Mouse (Mus musculus) thymus, postnatal 25 days (tissue): ENCODE measurements at regions not wholly inside any gene's neighbourhood (a gene's known extent, or its start where the extent isn't known, plus 50 kb on each side); places are given as distances from the start of the nearest gene placed in this dataset.

Source experiments
- DNase-seq: peaks from one replicate; pipeline ENCODE4 v3.0.0; 2022

DNA sequence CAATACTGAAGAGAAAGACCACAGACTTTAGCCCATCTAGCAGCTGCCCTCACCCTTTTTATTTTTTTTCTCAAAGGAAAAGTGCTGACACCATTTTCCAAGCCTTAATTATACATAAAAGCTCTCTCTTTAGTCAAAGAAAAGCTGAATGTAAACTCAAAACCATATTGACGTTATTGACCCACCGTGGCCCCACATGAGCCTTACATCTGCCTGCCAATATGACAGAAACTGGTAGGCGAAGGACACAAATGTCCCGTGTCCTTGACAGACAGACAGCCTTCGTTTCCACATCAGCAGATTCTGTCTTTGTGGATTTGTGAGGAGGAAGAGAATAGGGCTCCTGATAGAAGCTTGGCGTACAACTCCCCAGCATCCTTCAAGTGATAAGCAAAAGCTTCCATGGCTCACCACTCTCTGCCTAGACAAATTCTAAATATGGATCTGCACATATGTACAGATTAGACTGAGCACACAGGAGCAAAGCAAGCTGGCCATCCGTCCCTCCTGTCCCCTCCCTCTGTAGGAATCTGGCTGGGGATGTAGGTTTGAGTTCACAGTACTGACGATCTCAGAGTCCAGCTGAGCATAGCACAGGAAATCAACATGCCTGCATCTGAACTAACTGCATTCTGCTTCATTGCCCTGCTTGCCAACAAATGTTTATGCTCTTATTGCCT is 90.6 kb upstream of the Pabpc6 start:
- DNase-seq = no peak

DNA sequence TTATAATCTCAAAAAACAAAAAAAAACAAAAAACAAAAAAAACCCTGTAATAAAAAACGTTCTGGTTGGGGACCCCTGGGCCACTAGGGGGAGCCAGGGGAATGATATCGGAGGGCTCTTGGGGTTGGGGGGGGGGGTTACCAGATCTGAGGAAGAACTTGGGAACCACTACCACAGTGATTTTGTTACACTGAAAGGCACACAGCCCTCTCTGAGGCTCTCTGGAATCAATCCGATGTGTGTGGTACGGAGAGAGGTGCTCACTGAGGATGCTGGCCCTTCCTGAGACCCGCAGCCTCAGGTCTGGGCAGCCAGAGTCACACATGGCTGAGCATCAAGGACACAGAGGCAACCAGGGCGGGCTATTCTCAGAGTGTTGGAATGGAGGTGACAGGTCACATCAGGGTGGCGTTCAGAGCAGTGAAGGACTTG is 89.9 kb upstream of the Pabpc6 start:
- no peak for DNase-seq

DNA sequence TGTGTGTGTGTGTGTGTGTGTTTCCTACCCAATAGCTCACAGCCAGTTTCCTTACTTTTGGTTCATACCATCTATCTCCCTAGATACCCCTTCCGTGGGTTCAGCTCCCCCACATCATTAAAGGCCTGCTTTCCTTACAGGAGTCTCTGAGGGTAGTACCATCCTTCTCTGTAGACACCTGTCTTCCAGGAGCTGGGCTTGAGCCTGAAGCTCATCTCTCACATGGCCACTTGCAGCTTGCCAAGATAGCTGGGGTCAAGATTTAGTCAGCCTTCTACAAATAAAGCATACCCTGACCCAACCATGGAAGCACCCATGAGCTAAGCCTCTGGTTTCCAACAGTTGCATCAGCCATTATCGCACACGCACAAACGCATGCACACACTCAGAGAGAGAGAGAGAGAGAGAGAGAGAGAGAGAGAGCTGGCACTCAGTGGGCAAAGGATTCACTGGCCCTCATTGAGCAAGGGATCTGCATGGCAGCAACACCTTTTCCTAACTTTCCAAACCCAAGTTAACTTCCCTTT is 88.3 kb upstream of the Pabpc6 start:
- no peak for DNase-seq

DNA sequence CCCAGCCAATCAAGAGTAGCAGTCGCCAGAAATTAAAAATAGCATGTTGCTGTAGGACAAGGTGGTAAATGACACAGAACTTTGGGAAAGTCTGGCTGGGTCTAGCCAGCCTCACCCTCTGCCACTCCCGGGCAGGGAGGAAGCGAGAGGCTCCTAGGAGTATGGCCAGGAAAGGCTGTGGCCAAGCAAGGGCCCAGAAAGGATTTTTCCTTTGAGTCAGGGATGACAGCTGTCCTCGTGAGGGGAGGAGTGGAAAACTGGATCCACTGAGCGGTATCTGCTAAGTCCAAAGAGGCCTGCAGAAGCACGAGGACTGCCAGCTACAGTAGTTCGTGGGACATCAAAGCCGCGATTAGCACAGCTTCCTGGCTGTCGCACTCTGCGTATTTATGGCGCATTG is 87.2 kb upstream of the Pabpc6 start:
- DNase-seq = no peak

DNA sequence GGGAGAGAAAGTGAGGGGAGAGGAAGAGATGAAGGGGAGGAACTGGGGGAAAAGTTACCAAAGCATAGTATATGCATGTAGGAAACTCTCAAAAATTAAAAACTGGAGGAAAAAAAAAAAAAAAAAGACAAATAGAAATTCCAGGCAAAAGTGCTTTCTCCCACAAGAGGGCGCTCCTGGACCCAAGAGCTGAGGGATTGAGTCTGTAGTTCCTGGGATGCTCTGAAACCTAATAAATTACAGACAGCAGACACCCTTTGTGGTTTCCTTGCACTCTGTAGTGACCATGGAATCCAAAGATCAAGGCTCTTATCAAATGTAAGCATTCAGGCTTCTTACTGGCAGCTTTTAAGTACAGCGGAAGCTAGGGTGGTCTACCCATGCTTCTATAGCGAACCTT is 86.7 kb upstream of the Pabpc6 start:
- no peak for DNase-seq

DNA sequence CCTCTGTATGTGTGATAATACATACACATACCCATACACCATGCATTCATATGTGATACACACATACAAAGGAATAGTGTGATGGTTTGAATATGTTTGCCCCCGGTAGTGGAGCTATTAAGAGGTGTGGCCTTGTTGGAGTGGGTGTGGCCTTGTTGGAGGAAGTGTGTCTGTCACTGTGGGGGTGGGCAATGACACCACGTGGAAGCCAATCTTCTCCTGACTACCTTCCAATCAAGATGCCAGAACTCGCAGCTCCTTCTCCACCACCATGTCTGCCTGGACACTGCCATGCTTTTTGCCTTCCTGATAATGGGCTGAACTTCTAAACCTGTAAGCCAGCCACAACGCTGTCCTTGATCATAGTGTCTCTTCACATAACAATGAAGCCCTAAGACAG is 86.1 kb upstream of the Pabpc6 start:
- no peak for DNase-seq

DNA sequence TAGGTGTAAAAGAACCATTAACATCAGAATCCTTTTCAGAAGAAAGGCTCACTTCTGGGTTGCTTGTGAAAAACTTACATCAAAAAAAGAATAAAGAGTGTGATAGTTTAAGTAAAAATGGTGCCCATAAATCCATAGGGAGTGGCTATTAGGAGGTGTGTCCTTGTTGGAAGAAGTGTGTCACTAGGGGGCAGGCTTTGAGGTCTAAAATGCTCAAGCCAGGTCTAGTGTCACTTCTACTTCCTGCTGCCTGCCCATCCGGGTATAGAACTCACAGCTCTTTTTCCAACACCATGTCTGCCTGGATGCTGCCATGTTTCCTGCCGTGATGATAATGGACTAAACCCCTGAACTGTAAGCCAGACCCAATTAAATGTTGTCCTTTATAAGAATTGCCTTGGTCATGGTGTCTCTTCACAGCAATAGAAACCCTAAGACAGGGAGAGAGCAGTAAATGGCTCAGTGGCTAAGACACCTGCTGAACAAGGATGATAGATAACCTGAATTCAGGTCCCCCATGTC is 85.4 kb upstream of the Pabpc6 start:
- no peak for DNase-seq

DNA sequence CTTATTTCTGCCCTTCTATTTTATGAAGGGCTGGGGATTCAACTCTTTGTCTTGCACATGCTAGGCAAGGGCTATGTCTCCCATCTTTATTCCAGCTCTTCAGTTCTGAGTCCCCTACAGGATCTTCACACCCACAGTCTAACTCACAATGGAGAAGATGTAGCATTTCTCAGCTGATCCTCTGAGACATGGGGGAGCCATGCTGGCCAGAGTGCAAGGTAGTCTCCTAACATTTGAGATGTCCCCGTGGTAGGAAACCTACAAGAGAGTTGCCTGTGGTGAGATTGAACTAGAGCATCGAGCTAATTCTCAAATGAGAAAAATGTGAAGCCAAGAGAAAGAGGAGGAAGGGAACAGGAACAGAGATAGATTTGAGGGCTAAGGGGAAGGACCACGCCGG is 83.3 kb upstream of the Pabpc6 start:
- DNase-seq = no peak

DNA sequence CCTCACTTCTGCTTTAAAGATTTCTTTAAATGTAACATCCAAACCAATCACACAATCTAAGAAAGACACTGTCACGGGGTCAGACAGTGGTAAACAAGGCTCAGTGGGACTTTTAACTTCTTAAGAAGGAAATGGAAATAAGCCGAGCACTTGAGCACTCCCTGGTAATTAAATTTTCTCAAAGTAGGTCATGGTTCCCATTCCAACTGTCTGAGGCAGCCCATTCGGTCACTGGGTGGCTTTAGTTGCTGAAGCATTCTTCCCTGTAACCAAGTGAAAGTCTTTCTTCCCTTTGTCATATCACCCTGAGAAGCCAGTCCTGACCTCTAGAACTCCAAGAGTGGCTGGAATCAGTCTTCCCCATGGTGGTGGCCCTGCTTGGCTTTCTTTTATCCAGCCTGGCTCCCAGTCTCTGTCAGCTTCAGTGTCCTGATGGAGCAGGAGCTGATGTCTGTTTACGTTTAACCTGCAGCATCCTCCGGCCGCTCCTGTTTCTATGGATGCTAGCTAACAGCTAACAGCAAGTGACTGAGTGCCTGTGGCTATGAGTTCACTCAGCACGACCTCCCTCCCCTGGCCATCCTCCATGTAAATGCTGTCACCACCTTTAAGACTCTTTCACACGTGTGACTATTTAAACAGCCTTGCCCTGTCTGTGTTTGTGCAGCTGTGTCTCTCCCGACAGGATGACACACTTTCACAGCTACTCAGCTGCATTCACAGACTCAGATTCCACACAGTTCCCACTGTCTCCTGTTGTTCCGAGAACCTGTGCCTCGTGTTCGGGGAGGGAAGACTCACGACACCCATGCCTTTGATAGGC is 82.0 kb upstream of the Pabpc6 start:
- DNase-seq = no peak

DNA sequence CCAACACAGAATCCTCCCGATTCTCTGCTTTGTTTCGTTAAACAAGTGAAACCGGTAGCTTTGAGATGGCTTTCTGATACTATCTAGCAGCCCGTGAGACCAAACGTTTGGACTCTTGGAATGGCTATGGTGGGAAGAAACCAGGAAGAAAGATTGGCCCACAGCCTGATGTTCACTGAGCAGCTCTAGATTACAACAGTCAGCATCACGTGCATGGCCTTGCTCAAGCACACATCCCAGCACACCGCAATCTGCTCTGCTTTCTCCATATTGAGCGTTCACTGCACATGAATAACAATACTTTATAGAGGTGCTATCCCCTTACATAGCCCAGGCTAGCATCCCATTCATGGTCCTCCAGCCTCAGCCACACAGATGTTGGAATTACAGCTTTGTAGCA is 80.5 kb upstream of the Pabpc6 start:
- no peak for DNase-seq

DNA sequence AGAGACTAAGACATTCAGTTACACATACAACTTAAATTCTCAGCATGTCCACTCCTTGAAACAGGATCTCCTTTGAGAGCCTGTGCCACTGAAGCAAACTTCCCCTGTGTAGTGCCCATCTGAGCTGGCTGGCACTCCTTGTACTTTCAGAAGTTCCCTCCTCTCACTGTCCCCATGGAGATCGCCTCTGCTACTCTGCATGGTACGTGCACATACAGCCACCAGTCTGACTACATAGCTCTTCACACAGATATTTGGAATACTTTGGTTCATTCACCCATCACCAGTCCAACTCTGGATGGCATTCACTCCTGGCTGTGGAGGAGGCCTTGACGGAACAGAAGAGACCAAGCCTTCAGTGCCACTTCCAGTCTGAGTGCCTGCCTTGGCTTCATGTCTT is 79.8 kb upstream of the Pabpc6 start:
- no peak for DNase-seq

DNA sequence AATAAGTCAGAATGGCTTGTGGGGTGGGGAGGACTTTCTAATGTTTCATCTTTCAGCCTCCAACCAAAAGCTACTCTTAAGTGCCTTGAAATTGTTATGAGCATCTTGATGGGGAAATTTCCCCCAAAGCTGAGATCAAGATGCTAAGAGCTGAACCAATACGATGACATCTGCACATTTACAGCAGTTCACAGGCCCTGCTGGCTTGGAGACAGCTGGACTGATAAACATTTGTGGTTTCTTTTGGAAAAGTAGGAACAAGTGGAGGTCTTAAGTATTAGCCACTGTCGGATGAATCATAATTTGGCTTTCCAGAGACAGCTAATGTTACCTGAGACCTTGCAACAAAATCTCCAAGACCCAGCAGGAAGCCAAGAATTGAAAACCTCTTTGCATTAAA is 78.4 kb upstream of the Pabpc6 start:
- DNase-seq = no peak

DNA sequence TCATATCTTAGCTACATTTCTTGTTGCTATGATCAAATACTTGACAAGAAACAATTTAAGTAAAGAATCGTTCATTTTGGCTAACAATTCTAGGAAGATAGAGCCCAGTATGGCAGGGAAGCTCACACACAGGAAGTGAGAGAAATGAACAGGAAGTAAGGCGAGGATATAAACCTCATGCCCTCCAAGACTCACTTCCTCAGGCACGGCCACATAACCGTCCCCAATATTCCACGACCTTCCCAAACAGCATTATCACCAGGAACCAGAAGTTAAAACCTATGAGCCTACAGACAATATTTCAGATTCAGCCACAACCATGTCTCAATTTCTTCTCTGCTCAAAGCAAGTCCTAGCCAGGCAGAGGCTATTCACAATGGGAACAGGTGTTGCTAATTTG is 73.8 kb upstream of the Pabpc6 start:
- DNase-seq = no peak

DNA sequence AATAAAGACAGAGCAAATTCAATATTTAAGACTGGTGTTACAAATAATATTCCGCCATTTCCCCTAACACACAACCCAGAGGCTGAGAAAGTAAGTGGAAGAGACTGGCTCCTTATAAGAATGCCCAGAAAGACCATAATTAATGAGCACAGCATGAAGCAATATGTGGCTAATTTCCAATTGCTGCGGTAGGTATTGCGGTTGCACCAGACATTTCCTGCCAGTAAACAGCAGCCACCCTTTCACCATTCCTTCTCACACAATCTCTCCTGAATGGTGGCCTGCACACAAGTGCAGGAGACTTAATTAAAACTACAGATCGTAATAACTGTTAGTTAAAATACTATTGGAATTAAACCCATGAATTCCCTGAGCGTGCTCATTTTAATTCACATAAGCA is 71.8 kb upstream of the Pabpc6 start:
- no peak for DNase-seq

DNA sequence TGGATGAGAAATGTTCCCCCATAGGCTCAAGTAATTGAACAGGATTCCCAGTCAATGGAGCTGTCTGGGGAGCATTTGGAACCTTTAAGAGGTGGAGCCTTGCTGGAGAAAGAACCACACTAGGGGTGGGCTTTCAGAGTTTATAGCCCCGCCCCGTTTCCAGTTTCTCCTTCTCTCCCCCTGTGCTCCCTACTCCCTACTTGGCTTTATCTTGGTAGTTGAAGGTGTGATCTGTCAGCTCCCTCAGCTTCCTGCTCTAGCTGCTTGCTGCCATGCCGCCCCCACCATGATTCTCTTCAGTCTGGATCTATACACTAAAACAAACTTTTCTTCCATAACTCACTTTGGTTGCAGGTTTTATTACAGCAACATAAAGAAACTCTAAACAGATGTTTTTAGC is 59.5 kb upstream of the Pabpc6 start:
- DNase-seq = no peak

DNA sequence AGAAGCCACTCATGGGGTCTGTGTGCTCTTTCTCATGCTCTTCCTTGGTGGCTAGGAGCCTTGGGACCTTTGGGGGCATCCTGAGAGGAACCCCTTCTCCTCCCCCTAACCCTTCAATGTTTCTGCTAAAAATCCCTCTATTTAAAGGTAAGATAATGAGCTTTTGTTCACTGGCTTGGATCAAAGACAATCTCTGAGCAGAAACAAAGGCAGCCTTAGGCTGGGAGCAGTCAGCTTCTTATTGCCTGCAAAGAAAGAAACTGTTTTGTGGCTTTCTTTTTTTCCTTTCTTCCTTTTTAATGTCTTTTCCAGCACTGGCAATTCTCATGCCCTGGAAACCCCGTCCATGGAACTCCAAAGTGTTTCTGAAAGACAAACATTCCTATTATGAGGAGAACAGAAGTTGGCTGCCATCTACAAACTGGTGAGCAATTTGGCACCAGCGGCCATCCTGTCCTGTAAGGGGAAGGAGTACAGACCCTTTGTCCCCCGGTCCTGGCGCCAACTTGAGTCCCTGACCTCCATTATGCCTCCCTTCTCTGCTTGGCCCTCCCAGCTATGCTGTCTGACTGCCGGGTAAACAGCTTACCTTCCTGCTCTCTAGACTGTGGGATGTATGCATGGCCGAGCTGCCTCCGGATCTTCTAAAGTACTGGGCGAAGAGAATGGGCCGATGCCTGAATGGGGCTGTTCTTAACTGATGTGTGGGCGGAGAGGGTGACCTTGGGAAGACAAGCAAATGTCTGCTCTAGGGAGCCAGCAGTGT is 56.4 kb upstream of the Pabpc6 start:
- DNase-seq = no peak

DNA sequence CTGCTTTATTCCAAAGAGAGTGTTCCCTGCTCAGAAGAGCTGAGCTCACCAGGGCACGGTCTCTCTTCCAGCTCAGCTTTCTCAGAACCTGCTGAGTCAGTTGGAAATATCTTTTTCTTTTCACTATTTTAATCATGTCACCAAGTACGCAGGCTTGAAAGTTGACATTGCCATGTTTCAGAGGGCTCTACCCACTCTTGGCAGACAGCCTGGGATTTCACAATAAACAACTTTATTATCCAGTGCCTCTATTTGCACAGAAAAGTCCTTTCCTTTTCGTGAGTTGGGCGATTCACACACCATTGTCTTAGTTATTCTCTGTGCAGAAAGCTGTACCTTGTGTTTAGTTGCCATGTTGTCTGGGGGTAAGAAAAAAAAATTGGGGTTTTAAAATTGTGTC is 54.0 kb upstream of the Pabpc6 start:
- DNase-seq = no peak

DNA sequence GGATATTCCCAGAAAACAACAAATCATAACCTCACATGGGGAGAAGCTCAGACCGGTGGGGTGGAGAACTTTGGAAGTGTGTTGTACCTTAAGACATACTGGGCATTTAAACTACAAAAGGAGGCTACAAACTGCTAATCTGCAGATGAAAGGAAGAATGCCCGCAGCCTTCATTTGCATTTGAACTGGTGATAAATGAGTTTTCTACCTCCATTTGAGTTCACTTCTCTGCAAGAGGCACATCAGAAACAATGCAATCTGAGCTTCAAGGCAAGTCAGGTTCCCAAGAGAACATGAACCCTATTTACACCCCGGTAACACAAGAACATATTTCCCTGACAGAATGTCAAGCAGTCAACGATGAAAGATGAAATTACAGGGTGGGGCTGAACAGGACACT is 53.2 kb upstream of the Pabpc6 start:
- DNase-seq = no peak
